Mouse (Mus musculus): ENCODE measurements around the gene St5. TPM values are rescaled to one million over a fixed set of nuclear protein-coding genes. Genes with fewer than 3 reads are reported as not detected.

St5 gene
- total and polyA plus RNA-seq, 2 experiments from 2014 or later, result 12.3 to 18.0 TPM

GRCm38 (mm10) chr7:109599998-109600397 is 103.4 kb downstream of the St5 start:
- no peaks in the 10 kb centered on the region for H3K27me3 ChIP-seq (ENCODE audit: insufficient read depth, low read length)
- H3K4me3 ChIP-seq (ENCODE audit: low read depth, low read length), result no peak overlapping the region
- no peaks in the 10 kb centered on the region for H3K9me3 ChIP-seq (ENCODE audit: low read length)
- DNase-seq (no peak), ATAC-seq (no peak)
- WGBS, result 96% methylated on average over 4 of the region's 4 CpGs
- no peaks in the 10 kb centered on the region for H3K36me3 ChIP-seq (ENCODE audit: insufficient read depth)
- TF ChIP-seq CTCF (IDR thresholded peaks at IDR 0.05; ENCODE audit: low read depth), result no peak
- no peak overlapping the region for H3K4me2 ChIP-seq (ENCODE audit: low read depth)
- H3K27ac ChIP-seq (ENCODE audit: low read depth, low read length), result no peak overlapping the region
- no peak overlapping the region for H3K9ac ChIP-seq
- H3K4me1 ChIP-seq (ENCODE audit: insufficient read depth), result no peaks in the 10 kb centered on the region

GRCm38 (mm10) chr7:109594845-109595531 is 108.4 kb downstream of the St5 start:
- Histone ChIP-seq H3K27ac (ENCODE audit: low read depth, low read length) (no peak overlapping the region), H3K9me3 (ENCODE audit: low read length) (no peaks in the 10 kb centered on the region), H3K4me2 (ENCODE audit: low read depth) (no peak overlapping the region), H3K9ac (no peak overlapping the region), H3K4me3 (ENCODE audit: low read depth, low read length) (no peak overlapping the region), H3K36me3 (ENCODE audit: insufficient read depth) (no peaks in the 10 kb centered on the region), H3K4me1 (ENCODE audit: insufficient read depth) (no peaks in the 10 kb centered on the region), H3K27me3 (ENCODE audit: insufficient read depth, low read length) (no peaks in the 10 kb centered on the region)
- ATAC-seq (no peak), DNase-seq (no peak)
- 76% methylated on average over 2 of the region's 2 CpGs for WGBS
- TF ChIP-seq CTCF (IDR thresholded peaks at IDR 0.05; ENCODE audit: low read depth), result no peak

DNA sequence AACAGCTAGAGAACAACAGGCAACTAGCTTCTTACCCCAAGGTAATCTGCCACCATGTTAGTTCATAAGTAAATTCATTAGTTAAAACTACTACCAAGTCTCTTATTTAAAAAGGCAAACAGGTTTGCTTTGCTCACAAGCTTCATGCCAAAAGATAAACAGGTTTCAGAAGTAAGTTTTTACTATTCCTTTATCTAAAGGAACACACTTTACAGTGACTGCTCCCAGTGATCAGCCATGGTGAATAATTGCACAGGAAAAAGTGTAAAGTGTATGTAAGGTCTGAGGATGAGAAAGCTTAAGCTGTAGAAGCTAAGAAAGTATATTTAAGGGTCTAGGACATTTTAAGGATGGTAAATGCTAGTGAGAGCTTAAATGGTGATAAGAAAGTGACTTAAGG is 109.4 kb downstream of the St5 start:
- Histone ChIP-seq H3K4me2 (ENCODE audit: low read depth) (no peak overlapping the region), H3K9me3 (ENCODE audit: low read length) (no peaks in the 10 kb centered on the region), H3K9ac (no peak overlapping the region), H3K27ac (ENCODE audit: low read depth, low read length) (no peak overlapping the region), H3K4me1 (ENCODE audit: insufficient read depth) (no peaks in the 10 kb centered on the region), H3K4me3 (ENCODE audit: low read depth, low read length) (no peak overlapping the region), H3K36me3 (ENCODE audit: insufficient read depth) (no peaks in the 10 kb centered on the region), H3K27me3 (ENCODE audit: insufficient read depth, low read length) (no peaks in the 10 kb centered on the region)
- TF ChIP-seq CTCF (IDR thresholded peaks at IDR 0.05; ENCODE audit: low read depth), result no peak
- no peak for DNase-seq
- ATAC-seq, result no peak

GRCm38 (mm10) chr7:109592184-109592583 is 111.2 kb downstream of the St5 start:
- Histone ChIP-seq H3K27me3 (ENCODE audit: insufficient read depth, low read length) (no peaks in the 10 kb centered on the region), H3K4me3 (ENCODE audit: low read depth, low read length) (no peak overlapping the region), H3K9ac (no peak overlapping the region), H3K27ac (ENCODE audit: low read depth, low read length) (no peak overlapping the region), H3K4me1 (ENCODE audit: insufficient read depth) (no peaks in the 10 kb centered on the region), H3K36me3 (ENCODE audit: insufficient read depth) (no peaks in the 10 kb centered on the region), H3K9me3 (ENCODE audit: low read length) (no peaks in the 10 kb centered on the region), H3K4me2 (ENCODE audit: low read depth) (no peak overlapping the region)
- ATAC-seq (no peak), DNase-seq (no peak)
- no peak for TF ChIP-seq CTCF (IDR thresholded peaks at IDR 0.05; ENCODE audit: low read depth)
- 53% methylated on average over 4 of the region's 4 CpGs for WGBS

DNA sequence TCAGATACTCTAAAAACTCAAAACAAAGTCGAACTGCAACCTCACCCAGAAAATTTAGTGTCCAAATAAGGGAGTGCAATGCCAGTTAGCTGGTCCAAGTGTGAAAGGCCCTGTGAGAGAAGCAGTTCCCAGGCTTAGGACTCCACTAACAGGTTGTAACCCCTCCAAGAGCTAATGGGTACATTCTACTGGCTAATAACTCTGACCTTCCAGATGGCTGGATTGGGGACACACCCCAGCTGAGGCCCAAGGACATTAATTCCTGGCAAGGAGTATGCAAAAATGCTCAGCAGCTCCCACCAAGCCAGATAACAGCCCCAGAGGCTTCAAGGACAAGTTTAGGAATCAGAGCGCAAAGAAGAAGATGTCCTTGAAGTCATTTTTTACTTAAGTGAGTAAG is 112.8 kb downstream of the St5 start:
- ATAC-seq, result no peak
- WGBS, result 86% methylated on average over 2 of the region's 2 CpGs
- DNase-seq, result no peak
- no peaks in the 10 kb centered on the region for H3K4me1 ChIP-seq (ENCODE audit: insufficient read depth)
- H3K27ac ChIP-seq (ENCODE audit: low read depth, low read length), result no peak overlapping the region
- no peak overlapping the region for H3K4me2 ChIP-seq (ENCODE audit: low read depth)
- no peaks in the 10 kb centered on the region for H3K27me3 ChIP-seq (ENCODE audit: insufficient read depth, low read length)
- TF ChIP-seq CTCF (IDR thresholded peaks at IDR 0.05; ENCODE audit: low read depth), result no peak
- no peak overlapping the region for H3K4me3 ChIP-seq (ENCODE audit: low read depth, low read length)
- no peaks in the 10 kb centered on the region for H3K9me3 ChIP-seq (ENCODE audit: low read length)
- no peak overlapping the region for H3K9ac ChIP-seq
- H3K36me3 ChIP-seq (ENCODE audit: insufficient read depth), result no peaks in the 10 kb centered on the region

- H3K36me3 ChIP-seq (ENCODE audit: insufficient read depth), result no peaks in the 10 kb centered on the region
- no peak for TF ChIP-seq CTCF (IDR thresholded peaks at IDR 0.05; ENCODE audit: low read depth)
- WGBS, result 89% methylated on average over 6 of the region's 6 CpGs
These were observed 114.4 kb downstream of the St5 start for GRCm38 (mm10) chr7:109588990-109589389.

DNA sequence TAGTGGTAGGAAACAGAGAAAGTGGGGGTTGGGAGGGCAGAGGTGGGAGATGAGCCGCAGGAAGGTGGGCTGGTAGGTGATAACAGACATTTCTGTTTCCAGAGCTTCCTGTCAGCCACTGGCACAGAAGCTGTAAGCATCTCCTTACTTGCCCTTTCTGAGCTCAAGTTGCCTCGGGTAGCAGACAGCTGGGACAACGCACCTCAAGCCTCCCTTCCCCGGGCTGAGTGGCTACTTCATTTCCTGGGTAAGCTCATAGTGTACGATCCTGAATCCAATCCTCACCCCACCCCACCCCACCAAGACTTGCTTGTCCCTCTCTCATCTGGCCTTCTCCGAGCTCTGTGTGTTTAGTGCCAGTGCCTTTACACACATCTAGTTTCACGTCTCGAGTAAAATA is 115.3 kb downstream of the St5 start:
- ATAC-seq, result no peak
- no peaks in the 10 kb centered on the region for H3K27me3 ChIP-seq (ENCODE audit: insufficient read depth, low read length)
- H3K9me3 ChIP-seq (ENCODE audit: low read length), result no peaks in the 10 kb centered on the region
- no peak overlapping the region for H3K4me3 ChIP-seq (ENCODE audit: low read depth, low read length)
- H3K27ac ChIP-seq (ENCODE audit: low read depth, low read length), result no peak overlapping the region
- H3K4me1 ChIP-seq (ENCODE audit: insufficient read depth), result no peaks in the 10 kb centered on the region
- TF ChIP-seq CTCF (IDR thresholded peaks at IDR 0.05; ENCODE audit: low read depth), result no peak
- WGBS, result 86% methylated on average over 8 of the region's 8 CpGs
- DNase-seq, result no peak
- no peaks in the 10 kb centered on the region for H3K36me3 ChIP-seq (ENCODE audit: insufficient read depth)
- H3K4me2 ChIP-seq (ENCODE audit: low read depth), result no peak overlapping the region
- H3K9ac ChIP-seq, result no peak overlapping the region

More at GRCm38 (mm10) chr7:109588990-109589389, 114.4 kb downstream of the St5 start:
- no peak overlapping the region for H3K4me2 ChIP-seq (ENCODE audit: low read depth)
- no peaks in the 10 kb centered on the region for H3K4me1 ChIP-seq (ENCODE audit: insufficient read depth)
- H3K27me3 ChIP-seq (ENCODE audit: insufficient read depth, low read length), result no peaks in the 10 kb centered on the region
- H3K9ac ChIP-seq, result no peak overlapping the region
- no peak overlapping the region for H3K4me3 ChIP-seq (ENCODE audit: low read depth, low read length)
- H3K27ac ChIP-seq (ENCODE audit: low read depth, low read length), result no peak overlapping the region
- H3K9me3 ChIP-seq (ENCODE audit: low read length), result no peaks in the 10 kb centered on the region
- ATAC-seq (no peak), DNase-seq (no peak)

Measured in forebrain, postnatal 0 days (tissue).